Mouse (Mus musculus): Measurements from ENCODE around the gene Klra4.

DNA sequence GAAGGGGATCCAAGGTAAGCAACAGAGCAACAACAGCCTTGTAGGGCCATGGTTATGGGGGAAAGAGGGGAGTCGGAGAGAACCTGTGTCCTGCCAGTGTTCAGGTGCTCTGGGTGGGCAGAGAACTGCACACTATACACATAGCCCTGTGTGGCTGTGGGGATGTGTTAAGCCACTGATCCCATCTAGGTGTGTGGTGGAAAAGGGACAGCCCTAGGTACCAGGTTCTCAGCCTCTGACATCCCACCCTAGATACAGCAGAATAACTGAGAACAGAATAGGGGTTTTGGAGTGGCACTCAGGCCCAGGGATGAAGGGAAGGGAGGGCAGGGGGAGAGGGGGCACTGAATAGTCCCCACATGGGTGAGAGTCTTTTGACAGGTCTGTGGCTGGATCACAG, 43.4 kb upstream of the Klra4 start:
- TF ChIP-seq CTCF (IDR thresholded peaks at IDR 0.05; ENCODE audit: extremely low read depth, insufficient read length, insufficient replicate concordance, low read depth, low read length) (no peak), POLR2A (IDR thresholded peaks at IDR 0.05; ENCODE audit: low read depth, low read length) (no peak)

Measured in small intestine, adult 2 months (tissue).